Mouse (Mus musculus): Measurements from ENCODE around the gene Traf5.

- TF ChIP-seq CTCF (IDR thresholded peaks at IDR 0.05; ENCODE audit: borderline replicate concordance, insufficient read depth, low read length): no peak
- no peak for TF ChIP-seq POLR2A (IDR thresholded peaks at IDR 0.05; ENCODE audit: low read depth, low read length)
Observed at GRCm38 (mm10) chr1:192068188-192068587, 24.2 kb downstream of the Traf5 start.

Data from embryonic fibroblast, embryonic 13.5 days (primary cell).